Mouse (Mus musculus): ENCODE results near the gene Sec24c. TPM values are rescaled to one million over a fixed set of nuclear protein-coding genes. Genes with fewer than 3 reads are reported as not detected.

The Sec24c gene
- polyA plus RNA-seq, 1 experiment from 2014 or later, result 93.8 TPM

GRCm38 (mm10) chr14:20733041-20733951 lies 59.2 kb downstream of the Sec24c start:
- no peaks in the 10 kb centered on the region for H3K27me3 ChIP-seq (ENCODE audit: control insufficient read depth, insufficient read depth, low read length)
- peak overlapping the region; percentile 90 for H3K9ac ChIP-seq (ENCODE audit: low read depth, low read length)
- H3K4me1 ChIP-seq (ENCODE audit: control insufficient read depth, insufficient read depth, low read length), result 0 out of 2 replicates have a peak, but pooled peaks cover 4% of the 10 kb centered on the region
- H3K36me3 ChIP-seq (ENCODE audit: control insufficient read depth, insufficient read depth, low read length), result peaks cover 40% of the 10 kb centered on the region
- H3K27ac ChIP-seq (ENCODE audit: low read depth, low read length), result 0 out of 2 replicates have a peak overlapping the region, but pooled peaks have one; percentile 91
- peak overlapping the region; percentile 91 for H3K4me2 ChIP-seq (replicated peaks; ENCODE audit: low read depth, low read length)
- no peaks in the 10 kb centered on the region for H3K9me3 ChIP-seq (ENCODE audit: control insufficient read depth, low read length)
- peak overlapping the region; percentile 89 for H3K4me3 ChIP-seq (ENCODE audit: low read length)
- 46% methylated on average over 12 of the region's 12 CpGs for WGBS
- 0 out of 2 replicates have a peak, but pooled peaks have one; percentile 0 for ATAC-seq (ENCODE audit: low FRiP score, low TSS enrichment)

- Histone ChIP-seq H3K27me3 (ENCODE audit: control insufficient read depth, insufficient read depth, low read length) (no peaks in the 10 kb centered on the region), H3K27ac (ENCODE audit: low read depth, low read length) (peak within 1 kb of the TSS; percentile 91), H3K36me3 (ENCODE audit: control insufficient read depth, insufficient read depth, low read length) (peaks cover 40% of the 10 kb centered on the region), H3K4me3 (ENCODE audit: low read length) (peak within 1 kb of the TSS; percentile 89), H3K9ac (ENCODE audit: low read depth, low read length) (peak within 1 kb of the TSS; percentile 90), H3K9me3 (ENCODE audit: control insufficient read depth, low read length) (no peaks in the 10 kb centered on the region), H3K4me1 (ENCODE audit: control insufficient read depth, insufficient read depth, low read length) (0 out of 2 replicates have a peak, but pooled peaks cover 4% of the 10 kb centered on the region), H3K4me2 (replicated peaks; ENCODE audit: low read depth, low read length) (peak within 1 kb of the TSS; percentile 91)
- WGBS, result under 1% methylated on average over 65 of the region's 81 CpGs
- ATAC-seq (ENCODE audit: low FRiP score, low TSS enrichment), result peak; percentile 98
These were observed 60.1 kb downstream of the Sec24c start, which contains the start of gene Ndst2 for GRCm38 (mm10) chr14:20733952-20734774. Gene Ndst2 (minus strand): TSS chr14:20734562.

- Histone ChIP-seq H3K4me1 (ENCODE audit: control insufficient read depth, insufficient read depth, low read length) (0 out of 2 replicates have a peak, but pooled peaks cover 4% of the 10 kb centered on the region), H3K27ac (ENCODE audit: low read depth, low read length) (0 out of 2 replicates have a peak overlapping the region, but pooled peaks have one; percentile 14), H3K4me3 (ENCODE audit: low read length) (no peak overlapping the region), H3K4me2 (replicated peaks; ENCODE audit: low read depth, low read length) (peak overlapping the region; percentile 91; the same call in 1 of the 2 replicates), H3K36me3 (ENCODE audit: control insufficient read depth, insufficient read depth, low read length) (peaks cover 35% of the 10 kb centered on the region), H3K9ac (ENCODE audit: low read depth, low read length) (peak overlapping the region; percentile 90; the same call in 1 of the 2 replicates), H3K9me3 (ENCODE audit: control insufficient read depth, low read length) (no peaks in the 10 kb centered on the region), H3K27me3 (ENCODE audit: control insufficient read depth, insufficient read depth, low read length) (no peaks in the 10 kb centered on the region)
- ATAC-seq (ENCODE audit: low FRiP score, low TSS enrichment), result no peak
- WGBS, result 79% methylated on average over 2 of the region's 2 CpGs
These were observed 60.9 kb downstream of the Sec24c start for GRCm38 (mm10) chr14:20735052-20735451.

- Histone ChIP-seq H3K4me2 (replicated peaks; ENCODE audit: low read depth, low read length) (no peak overlapping the region), H3K36me3 (ENCODE audit: control insufficient read depth, insufficient read depth, low read length) (peaks cover 35% of the 10 kb centered on the region), H3K4me3 (ENCODE audit: low read length) (no peak overlapping the region), H3K27me3 (ENCODE audit: control insufficient read depth, insufficient read depth, low read length) (no peaks in the 10 kb centered on the region), H3K27ac (ENCODE audit: low read depth, low read length) (no peak overlapping the region), H3K4me1 (ENCODE audit: control insufficient read depth, insufficient read depth, low read length) (0 out of 2 replicates have a peak, but pooled peaks cover 4% of the 10 kb centered on the region), H3K9me3 (ENCODE audit: control insufficient read depth, low read length) (no peaks in the 10 kb centered on the region), H3K9ac (ENCODE audit: low read depth, low read length) (no peak overlapping the region)
- WGBS, result 84% methylated on average over 13 of the region's 13 CpGs
- no peak for ATAC-seq (ENCODE audit: low FRiP score, low TSS enrichment)
These were observed 61.8 kb downstream of the Sec24c start for GRCm38 (mm10) chr14:20735892-20736390.

GRCm38 (mm10) chr14:20737306-20737705 lies 63.2 kb downstream of the Sec24c start:
- Histone ChIP-seq H3K27me3 (ENCODE audit: control insufficient read depth, insufficient read depth, low read length) (no peaks in the 10 kb centered on the region), H3K9ac (ENCODE audit: low read depth, low read length) (no peak overlapping the region), H3K27ac (ENCODE audit: low read depth, low read length) (no peak overlapping the region), H3K36me3 (ENCODE audit: control insufficient read depth, insufficient read depth, low read length) (peaks cover 46% of the 10 kb centered on the region), H3K4me3 (ENCODE audit: low read length) (no peak overlapping the region), H3K4me2 (replicated peaks; ENCODE audit: low read depth, low read length) (no peak overlapping the region), H3K9me3 (ENCODE audit: control insufficient read depth, low read length) (no peaks in the 10 kb centered on the region), H3K4me1 (ENCODE audit: control insufficient read depth, insufficient read depth, low read length) (0 out of 2 replicates have a peak, but pooled peaks cover 4% of the 10 kb centered on the region)
- no peak for ATAC-seq (ENCODE audit: low FRiP score, low TSS enrichment)
- WGBS, result 38% methylated on average over 14 of the region's 14 CpGs

- Histone ChIP-seq H3K4me2 (replicated peaks; ENCODE audit: low read depth, low read length) (no peak overlapping the region), H3K9ac (ENCODE audit: low read depth, low read length) (no peak overlapping the region), H3K4me1 (ENCODE audit: control insufficient read depth, insufficient read depth, low read length) (0 out of 2 replicates have a peak, but pooled peaks cover 4% of the 10 kb centered on the region), H3K27ac (ENCODE audit: low read depth, low read length) (no peak overlapping the region), H3K9me3 (ENCODE audit: control insufficient read depth, low read length) (no peaks in the 10 kb centered on the region), H3K27me3 (ENCODE audit: control insufficient read depth, insufficient read depth, low read length) (no peaks in the 10 kb centered on the region), H3K4me3 (ENCODE audit: low read length) (no peak overlapping the region), H3K36me3 (ENCODE audit: control insufficient read depth, insufficient read depth, low read length) (peaks cover 54% of the 10 kb centered on the region)
- ATAC-seq (ENCODE audit: low FRiP score, low TSS enrichment), result no peak
- WGBS, result 87% methylated on average over 8 of the region's 8 CpGs
These were observed 64.4 kb downstream of the Sec24c start for GRCm38 (mm10) chr14:20738511-20738910.

- no peak for ATAC-seq (ENCODE audit: low FRiP score, low TSS enrichment)
- H3K9me3 ChIP-seq (ENCODE audit: control insufficient read depth, low read length), result no peaks in the 10 kb centered on the region
- no peak overlapping the region for H3K9ac ChIP-seq (ENCODE audit: low read depth, low read length)
- 75% methylated on average over 9 of the region's 9 CpGs for WGBS
- H3K4me1 ChIP-seq (ENCODE audit: control insufficient read depth, insufficient read depth, low read length), result no peaks in the 10 kb centered on the region
- peaks cover 66% of the 10 kb centered on the region for H3K36me3 ChIP-seq (ENCODE audit: control insufficient read depth, insufficient read depth, low read length)
- no peak overlapping the region for H3K4me3 ChIP-seq (ENCODE audit: low read length)
- no peak overlapping the region for H3K27ac ChIP-seq (ENCODE audit: low read depth, low read length)
- no peaks in the 10 kb centered on the region for H3K27me3 ChIP-seq (ENCODE audit: control insufficient read depth, insufficient read depth, low read length)
- no peak overlapping the region for H3K4me2 ChIP-seq (replicated peaks; ENCODE audit: low read depth, low read length)
These were observed 67.2 kb downstream of the Sec24c start for GRCm38 (mm10) chr14:20741301-20741700.

- Histone ChIP-seq H3K4me1 (ENCODE audit: control insufficient read depth, insufficient read depth, low read length) (no peaks in the 10 kb centered on the region), H3K9me3 (ENCODE audit: control insufficient read depth, low read length) (no peaks in the 10 kb centered on the region), H3K27ac (ENCODE audit: low read depth, low read length) (no peak overlapping the region), H3K36me3 (ENCODE audit: control insufficient read depth, insufficient read depth, low read length) (peaks cover 57% of the 10 kb centered on the region), H3K27me3 (ENCODE audit: control insufficient read depth, insufficient read depth, low read length) (no peaks in the 10 kb centered on the region), H3K4me2 (replicated peaks; ENCODE audit: low read depth, low read length) (no peak overlapping the region), H3K4me3 (ENCODE audit: low read length) (no peak overlapping the region), H3K9ac (ENCODE audit: low read depth, low read length) (no peak overlapping the region)
- ATAC-seq (ENCODE audit: low FRiP score, low TSS enrichment), result no peak
- WGBS, result 73% methylated on average over 3 of the region's 3 CpGs
These were observed 69.5 kb downstream of the Sec24c start for GRCm38 (mm10) chr14:20743614-20744013.
